Mouse (Mus musculus): Measurements from ENCODE around the gene Zcchc3.

Zcchc3 gene

GRCm38 (mm10) chr2:152409781-152410180 is 5.0 kb downstream of the Zcchc3 start:
- in situ Hi-C loops (cut with MboI, MseI) = no loop called here

GRCm38 (mm10) chr2:152406126-152406525 is 8.7 kb downstream of the Zcchc3 start:
- in situ Hi-C loops (cut with MboI, MseI) = no loop called here

GRCm38 (mm10) chr2:152399122-152399542 is 15.7 kb downstream of the Zcchc3 start:
- in situ Hi-C loops (cut with MboI, MseI) = loop anchor here (10.0 kb wide), 1 partner anchor 1724 kb away; no protein-coding TSS in a partner anchor

- in situ Hi-C loops (cut with MboI, MseI) = loop anchor here (10.0 kb wide), 1 partner anchor 1724 kb away; no protein-coding TSS in a partner anchor
Observed at GRCm38 (mm10) chr2:152398691-152399090, 16.1 kb downstream of the Zcchc3 start.

- in situ Hi-C loops (cut with MboI, MseI) = loop anchor here (10.0 kb wide), 1 partner anchor 1723 kb away; no protein-coding TSS in a partner anchor
Observed at GRCm38 (mm10) chr2:152397680-152398435, 17.0 kb downstream of the Zcchc3 start, which contains the start of gene Sox12. Gene Sox12, minus strand, starts transcription at chr2:152398063.

GRCm38 (mm10) chr2:152397004-152397589 is 17.7 kb downstream of the Zcchc3 start:
- in situ Hi-C loops (cut with MboI, MseI) = loop anchor here (10.0 kb wide), 1 partner anchor 1722 kb away; no protein-coding TSS in a partner anchor

- in situ Hi-C loops (cut with MboI, MseI) = loop anchor here (10.0 kb wide), 1 partner anchor 1722 kb away; no protein-coding TSS in a partner anchor
Observed at GRCm38 (mm10) chr2:152396110-152397003, 18.5 kb downstream of the Zcchc3 start.

GRCm38 (mm10) chr2:152395271-152395920 is 19.4 kb downstream of the Zcchc3 start:
- in situ Hi-C loops (cut with MboI, MseI) = loop anchor here (10.0 kb wide), 1 partner anchor 1721 kb away; no protein-coding TSS in a partner anchor

- in situ Hi-C loops (cut with MboI, MseI) = loop anchor here (10.0 kb wide), 1 partner anchor 1719 kb away; no protein-coding TSS in a partner anchor
Observed at GRCm38 (mm10) chr2:152393225-152394017, 21.4 kb downstream of the Zcchc3 start.

- in situ Hi-C loops (cut with MboI, MseI) = loop anchor here (10.0 kb wide), 1 partner anchor 1718 kb away; no protein-coding TSS in a partner anchor
Observed at GRCm38 (mm10) chr2:152392786-152393185, 22.0 kb downstream of the Zcchc3 start.

GRCm38 (mm10) chr2:152384191-152384590 is 30.6 kb downstream of the Zcchc3 start:
- in situ Hi-C loops (cut with MboI, MseI) = no loop called here

GRCm38 (mm10) chr2:152376345-152376741 is 38.5 kb downstream of the Zcchc3 start, which contains the start of gene Nrsn2:
Gene Nrsn2, minus strand, starts transcription at chr2:152376638.
- in situ Hi-C loops (cut with MboI, MseI) = no loop called here

- in situ Hi-C loops (cut with MboI, MseI) = no loop called here
Observed at GRCm38 (mm10) chr2:152375652-152376344, 39.0 kb downstream of the Zcchc3 start.

- in situ Hi-C loops (cut with MboI, MseI) = no loop called here
Observed at GRCm38 (mm10) chr2:152373547-152373946, 41.3 kb downstream of the Zcchc3 start.

GRCm38 (mm10) chr2:152372661-152373060 is 42.2 kb downstream of the Zcchc3 start:
- in situ Hi-C loops (cut with MboI, MseI) = no loop called here

- in situ Hi-C loops (cut with MboI, MseI) = no loop called here
Observed at GRCm38 (mm10) chr2:152372104-152372503, 42.7 kb downstream of the Zcchc3 start.

GRCm38 (mm10) chr2:152368532-152369140 is 46.2 kb downstream of the Zcchc3 start:
- in situ Hi-C loops (cut with MboI, MseI) = loop anchor here (5.0 kb wide), 1 partner anchor 261 kb away; the partner anchor contains the start of gene Srxn1

- in situ Hi-C loops (cut with MboI, MseI) = loop anchor here (5.0 kb wide), 1 partner anchor 261 kb away; the partner anchor contains the start of gene Srxn1
Observed at GRCm38 (mm10) chr2:152367917-152368316, 46.9 kb downstream of the Zcchc3 start.
